Mouse (Mus musculus): ENCODE results near the gene Nos1. TPM values are rescaled to one million over a fixed set of nuclear protein-coding genes. Genes with fewer than 3 reads are reported as not detected.
"Not testable (repeated sequence)": the region's sequence is repeated elsewhere in the genome, so short reads cannot be mapped to it uniquely, and the experiment has no call there.

Gene Nos1
- polyA plus RNA-seq, 1 experiment from 2014 or later: 0.89 TPM

DNA sequence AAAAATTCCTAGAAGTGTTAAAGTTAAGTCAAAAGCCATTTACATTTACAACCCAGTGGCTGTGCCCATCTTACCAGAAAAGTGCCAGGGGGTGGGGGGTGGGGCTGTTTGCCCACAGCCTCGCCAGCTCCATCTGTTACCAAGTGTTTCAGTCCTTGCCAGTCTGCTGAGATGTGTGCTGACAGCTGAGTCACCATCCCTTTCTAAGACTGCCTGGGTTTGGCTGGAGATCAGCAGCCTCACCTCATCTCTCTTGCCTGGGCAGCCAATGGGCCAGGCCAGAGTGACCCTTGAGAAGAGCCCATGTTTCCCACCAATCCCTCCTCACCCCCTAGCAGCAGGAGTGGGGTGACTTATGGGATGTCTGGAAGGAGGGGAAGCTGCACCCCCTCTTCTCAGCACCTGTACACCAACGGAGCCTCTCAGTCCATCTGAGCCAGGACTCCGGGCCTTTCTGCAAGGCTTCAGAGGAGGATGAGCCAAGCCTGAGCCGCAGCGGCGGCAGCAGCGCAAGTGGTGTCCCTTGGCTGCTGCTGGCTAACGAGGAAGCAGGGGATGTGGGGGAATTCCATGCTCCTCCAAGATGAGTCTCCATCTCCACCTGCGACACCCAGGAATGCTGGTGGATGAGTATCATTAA, 100.2 kb downstream of the Nos1 start:
- Histone ChIP-seq H3K4me3 (ENCODE audit: low read length) (no peak overlapping the region), H3K27ac (ENCODE audit: low read length) (no peak overlapping the region), H3K4me2 (ENCODE audit: low read depth, low read length) (no peak overlapping the region), H3K36me3 (ENCODE audit: control insufficient read depth, insufficient read depth, low read length) (no peaks in the 10 kb centered on the region), H3K9me3 (ENCODE audit: control insufficient read depth, low read length) (no peaks in the 10 kb centered on the region), H3K4me1 (ENCODE audit: control insufficient read depth, insufficient read depth, low read length) (no peaks in the 10 kb centered on the region), H3K27me3 (replicated peaks; ENCODE audit: control insufficient read depth, insufficient read depth, low read length) (no peaks in the 10 kb centered on the region), H3K9ac (ENCODE audit: low read depth, low read length) (no peak overlapping the region)
- no peak for ATAC-seq
- 83% methylated on average over 9 of the region's 9 CpGs for WGBS

DNA sequence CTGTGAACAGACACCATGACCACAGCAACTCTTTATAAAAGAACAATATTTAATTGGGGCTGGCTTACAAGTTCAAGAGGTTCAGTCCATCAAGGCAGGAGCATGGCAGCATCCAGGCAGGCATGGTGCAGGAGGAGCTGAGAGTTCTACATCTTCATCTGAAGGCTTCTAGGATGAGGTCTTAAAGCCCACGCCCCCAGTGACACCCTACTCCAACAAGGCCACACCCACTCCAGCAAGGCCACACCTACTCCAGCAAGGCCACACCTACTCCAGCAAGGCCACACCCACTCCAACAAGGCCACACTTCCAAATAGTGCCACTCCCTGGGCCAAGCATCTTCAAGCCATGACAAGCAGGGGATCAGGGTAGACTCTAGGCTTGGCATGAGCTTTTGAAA, 101.6 kb downstream of the Nos1 start:
- not testable (repeated sequence) for ATAC-seq; H3K27me3 ChIP-seq (replicated peaks; ENCODE audit: control insufficient read depth, insufficient read depth, low read length); H3K36me3 ChIP-seq (ENCODE audit: control insufficient read depth, insufficient read depth, low read length); H3K4me3 ChIP-seq (ENCODE audit: low read length); H3K9ac ChIP-seq (ENCODE audit: low read depth, low read length); H3K4me2 ChIP-seq (ENCODE audit: low read depth, low read length); H3K9me3 ChIP-seq (ENCODE audit: control insufficient read depth, low read length); H3K27ac ChIP-seq (ENCODE audit: low read length); H3K4me1 ChIP-seq (ENCODE audit: control insufficient read depth, insufficient read depth, low read length)
- 72% methylated on average over 1 of the region's 1 CpGs for WGBS

DNA sequence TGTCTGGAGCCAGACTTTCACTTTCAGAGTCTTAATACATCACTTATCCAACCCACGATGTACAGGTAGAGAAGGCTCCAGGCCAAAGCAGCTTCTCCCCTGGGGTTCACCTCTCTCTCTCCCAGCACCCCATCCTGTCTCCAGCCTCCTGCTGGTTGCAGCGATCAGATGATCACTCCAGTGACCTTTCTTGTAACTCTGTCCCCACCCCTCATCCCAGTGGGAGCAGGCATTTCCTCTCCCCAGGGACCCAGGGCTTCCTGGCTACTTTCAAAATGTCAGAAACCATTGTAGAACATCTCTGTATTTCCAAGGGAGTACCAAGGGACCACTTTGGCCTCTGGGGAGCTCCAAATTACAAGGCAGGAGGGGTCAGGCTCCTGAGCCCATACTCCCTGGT, 104.2 kb downstream of the Nos1 start:
- H3K4me3 ChIP-seq (ENCODE audit: low read length): no peak overlapping the region
- H3K9me3 ChIP-seq (ENCODE audit: control insufficient read depth, low read length): no peaks in the 10 kb centered on the region
- no peaks in the 10 kb centered on the region for H3K36me3 ChIP-seq (ENCODE audit: control insufficient read depth, insufficient read depth, low read length)
- no peak overlapping the region for H3K4me2 ChIP-seq (ENCODE audit: low read depth, low read length)
- no peak for ATAC-seq
- H3K27me3 ChIP-seq (replicated peaks; ENCODE audit: control insufficient read depth, insufficient read depth, low read length): no peaks in the 10 kb centered on the region
- H3K9ac ChIP-seq (ENCODE audit: low read depth, low read length): no peak overlapping the region
- H3K27ac ChIP-seq (ENCODE audit: low read length): no peak overlapping the region
- H3K4me1 ChIP-seq (ENCODE audit: control insufficient read depth, insufficient read depth, low read length): no peaks in the 10 kb centered on the region
- 43% methylated on average over 2 of the region's 2 CpGs for WGBS

DNA sequence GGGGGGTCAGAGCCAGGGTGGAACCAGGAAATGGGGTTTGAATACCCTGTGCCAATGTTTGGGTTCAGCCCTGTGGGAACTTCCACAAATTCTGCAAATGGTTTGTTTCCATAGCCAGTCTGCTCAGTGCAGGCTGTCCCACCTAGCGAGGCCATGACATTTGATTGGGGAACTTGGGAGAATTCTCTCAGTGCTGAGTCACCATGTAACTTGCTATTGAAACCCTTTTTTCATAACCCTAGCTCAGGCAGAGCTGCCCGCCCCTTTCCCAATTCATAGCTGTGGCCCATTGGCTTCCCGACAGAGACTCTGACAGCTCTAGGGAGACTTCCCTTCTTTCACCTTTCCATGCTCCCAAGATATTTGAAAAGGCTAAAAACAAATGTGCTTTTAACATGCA, 107.3 kb downstream of the Nos1 start:
- no peak overlapping the region for H3K4me2 ChIP-seq (ENCODE audit: low read depth, low read length)
- no peaks in the 10 kb centered on the region for H3K9me3 ChIP-seq (ENCODE audit: control insufficient read depth, low read length)
- no peaks in the 10 kb centered on the region for H3K4me1 ChIP-seq (ENCODE audit: control insufficient read depth, insufficient read depth, low read length)
- H3K4me3 ChIP-seq (ENCODE audit: low read length): no peak overlapping the region
- no peaks in the 10 kb centered on the region for H3K27me3 ChIP-seq (replicated peaks; ENCODE audit: control insufficient read depth, insufficient read depth, low read length)
- no peak for ATAC-seq
- no peak overlapping the region for H3K27ac ChIP-seq (ENCODE audit: low read length)
- 75% methylated on average over 3 of the region's 3 CpGs for WGBS
- H3K9ac ChIP-seq (ENCODE audit: low read depth, low read length): no peak overlapping the region
- H3K36me3 ChIP-seq (ENCODE audit: control insufficient read depth, insufficient read depth, low read length): no peaks in the 10 kb centered on the region

DNA sequence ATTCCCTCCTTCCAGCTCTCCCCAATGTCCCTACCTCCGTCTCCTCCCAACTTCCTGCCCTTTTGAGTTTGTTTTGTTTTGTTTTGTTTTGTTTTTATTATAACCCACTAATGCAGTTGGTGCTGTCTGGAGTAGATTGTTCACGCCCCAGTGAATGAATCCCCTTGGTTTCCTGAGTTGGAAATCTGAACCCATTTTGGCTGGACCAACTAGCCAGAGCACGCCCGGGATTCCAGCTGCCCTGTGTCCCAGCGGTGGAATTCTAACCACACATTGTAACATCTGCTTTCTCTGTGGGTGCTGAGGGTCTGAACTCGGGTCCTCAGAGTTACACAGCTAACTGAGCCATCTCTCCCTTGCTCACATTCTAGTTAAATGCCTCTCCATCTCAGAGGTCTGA, 108.1 kb downstream of the Nos1 start:
- H3K4me1 ChIP-seq (ENCODE audit: control insufficient read depth, insufficient read depth, low read length): no peaks in the 10 kb centered on the region
- no peaks in the 10 kb centered on the region for H3K9me3 ChIP-seq (ENCODE audit: control insufficient read depth, low read length)
- no peak overlapping the region for H3K9ac ChIP-seq (ENCODE audit: low read depth, low read length)
- 59% methylated on average over 6 of the region's 6 CpGs for WGBS
- no peak overlapping the region for H3K4me2 ChIP-seq (ENCODE audit: low read depth, low read length)
- no peaks in the 10 kb centered on the region for H3K36me3 ChIP-seq (ENCODE audit: control insufficient read depth, insufficient read depth, low read length)
- H3K27ac ChIP-seq (ENCODE audit: low read length): no peak overlapping the region
- no peak overlapping the region for H3K4me3 ChIP-seq (ENCODE audit: low read length)
- H3K27me3 ChIP-seq (replicated peaks; ENCODE audit: control insufficient read depth, insufficient read depth, low read length): no peaks in the 10 kb centered on the region
- no peak for ATAC-seq

DNA sequence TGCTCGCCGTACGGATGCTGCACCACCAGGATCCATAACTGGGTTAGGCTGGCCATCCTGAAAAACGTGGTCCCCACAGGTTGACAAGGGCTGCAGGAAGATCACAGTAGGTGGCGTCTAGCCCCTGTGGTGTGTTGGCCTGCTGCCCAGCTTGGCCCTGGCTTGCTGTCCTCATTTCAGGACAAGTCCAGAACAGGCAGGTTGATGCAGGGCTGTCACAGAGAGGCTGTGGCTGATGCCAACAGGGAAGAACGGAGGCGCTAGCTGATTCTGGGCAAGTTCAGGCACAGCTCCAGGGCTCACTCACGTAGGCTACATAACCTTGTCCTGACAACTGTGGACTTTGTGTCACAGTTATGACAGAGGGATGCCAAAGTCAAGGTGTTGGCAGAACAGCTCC, 108.7 kb downstream of the Nos1 start:
- no peaks in the 10 kb centered on the region for H3K36me3 ChIP-seq (ENCODE audit: control insufficient read depth, insufficient read depth, low read length)
- H3K27ac ChIP-seq (ENCODE audit: low read length): no peak overlapping the region
- H3K4me3 ChIP-seq (ENCODE audit: low read length): no peak overlapping the region
- H3K27me3 ChIP-seq (replicated peaks; ENCODE audit: control insufficient read depth, insufficient read depth, low read length): no peaks in the 10 kb centered on the region
- WGBS: 71% methylated on average over 8 of the region's 8 CpGs
- H3K4me2 ChIP-seq (ENCODE audit: low read depth, low read length): no peak overlapping the region
- no peaks in the 10 kb centered on the region for H3K4me1 ChIP-seq (ENCODE audit: control insufficient read depth, insufficient read depth, low read length)
- no peak overlapping the region for H3K9ac ChIP-seq (ENCODE audit: low read depth, low read length)
- no peaks in the 10 kb centered on the region for H3K9me3 ChIP-seq (ENCODE audit: control insufficient read depth, low read length)
- no peak for ATAC-seq

DNA sequence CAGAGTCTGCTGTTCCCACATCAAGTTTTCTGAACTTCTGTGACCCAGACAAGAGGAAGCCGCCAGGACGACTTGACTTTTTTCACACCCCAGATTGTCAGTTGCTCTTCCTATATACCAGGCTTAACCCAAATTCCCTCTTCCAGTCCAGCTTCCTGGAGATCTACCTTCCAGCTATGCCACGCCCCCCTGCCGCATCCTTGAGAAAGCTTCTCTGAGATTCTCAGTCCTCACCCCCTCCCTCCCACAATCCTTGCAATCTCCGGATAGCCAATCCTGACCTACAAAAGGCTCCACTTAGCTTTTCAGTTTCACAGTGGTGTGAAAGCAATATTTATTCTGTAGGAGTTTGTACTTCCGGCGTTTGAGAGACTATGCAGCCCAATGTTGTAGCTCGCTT, 110.0 kb downstream of the Nos1 start:
- ATAC-seq: no peak
- Histone ChIP-seq H3K4me2 (ENCODE audit: low read depth, low read length) (no peak overlapping the region), H3K27me3 (replicated peaks; ENCODE audit: control insufficient read depth, insufficient read depth, low read length) (no peaks in the 10 kb centered on the region), H3K27ac (ENCODE audit: low read length) (no peak overlapping the region), H3K9me3 (ENCODE audit: control insufficient read depth, low read length) (no peaks in the 10 kb centered on the region), H3K9ac (ENCODE audit: low read depth, low read length) (no peak overlapping the region), H3K36me3 (ENCODE audit: control insufficient read depth, insufficient read depth, low read length) (no peaks in the 10 kb centered on the region), H3K4me1 (ENCODE audit: control insufficient read depth, insufficient read depth, low read length) (no peaks in the 10 kb centered on the region), H3K4me3 (ENCODE audit: low read length) (no peak overlapping the region)
- 58% methylated on average over 8 of the region's 8 CpGs for WGBS

DNA sequence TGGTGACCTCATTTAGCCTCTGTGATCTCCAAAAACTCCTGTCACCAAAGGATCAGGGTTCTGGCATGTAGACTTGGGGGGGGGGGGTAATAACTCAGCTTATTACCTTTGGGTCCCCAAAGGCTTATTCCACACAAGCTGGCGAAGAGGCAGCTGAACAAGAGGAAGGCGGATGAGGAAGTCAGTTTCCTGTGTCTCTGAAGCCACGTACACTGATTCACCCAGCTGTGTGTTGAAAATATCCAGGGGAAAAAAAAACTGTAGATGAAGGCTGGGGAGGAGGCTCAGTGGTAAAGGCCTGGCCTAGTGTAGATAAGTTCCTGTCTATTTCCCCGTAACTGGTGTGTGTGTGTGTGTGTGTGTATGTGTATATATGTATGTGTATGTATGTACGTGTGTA, 110.7 kb downstream of the Nos1 start:
- 70% methylated on average over 5 of the region's 5 CpGs for WGBS
- Histone ChIP-seq H3K4me2 (ENCODE audit: low read depth, low read length) (no peak overlapping the region), H3K27me3 (replicated peaks; ENCODE audit: control insufficient read depth, insufficient read depth, low read length) (no peaks in the 10 kb centered on the region), H3K27ac (ENCODE audit: low read length) (no peak overlapping the region), H3K36me3 (ENCODE audit: control insufficient read depth, insufficient read depth, low read length) (no peaks in the 10 kb centered on the region), H3K9ac (ENCODE audit: low read depth, low read length) (no peak overlapping the region), H3K4me3 (ENCODE audit: low read length) (no peak overlapping the region), H3K9me3 (ENCODE audit: control insufficient read depth, low read length) (no peaks in the 10 kb centered on the region), H3K4me1 (ENCODE audit: control insufficient read depth, insufficient read depth, low read length) (no peaks in the 10 kb centered on the region)
- ATAC-seq: no peak

DNA sequence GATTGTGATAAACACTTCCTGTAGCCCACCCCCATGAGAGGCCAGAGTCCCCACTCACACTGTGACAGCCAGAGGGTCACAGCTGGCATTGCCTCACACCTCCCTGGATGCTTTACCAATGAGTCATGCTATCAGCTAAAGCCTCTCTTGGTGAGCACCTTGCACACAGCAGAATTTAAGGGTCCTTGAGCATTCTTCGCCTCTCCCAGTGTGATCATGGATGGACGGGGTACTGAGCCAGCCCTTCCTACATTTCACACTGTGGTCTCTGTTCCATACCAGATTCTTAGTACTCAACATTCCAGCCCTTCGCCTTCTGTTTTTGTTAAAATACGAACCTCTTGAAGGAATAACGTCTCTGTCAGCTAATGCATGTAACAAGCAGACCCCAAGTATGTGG, 113.2 kb downstream of the Nos1 start:
- H3K9ac ChIP-seq (ENCODE audit: low read depth, low read length): no peak overlapping the region
- WGBS: 86% methylated on average over 5 of the region's 5 CpGs
- no peaks in the 10 kb centered on the region for H3K9me3 ChIP-seq (ENCODE audit: control insufficient read depth, low read length)
- H3K4me1 ChIP-seq (ENCODE audit: control insufficient read depth, insufficient read depth, low read length): peaks cover 11% of the 10 kb centered on the region; the same call in 1 of the 2 replicates
- no peaks in the 10 kb centered on the region for H3K36me3 ChIP-seq (ENCODE audit: control insufficient read depth, insufficient read depth, low read length)
- H3K4me2 ChIP-seq (ENCODE audit: low read depth, low read length): no peak overlapping the region
- no peak overlapping the region for H3K4me3 ChIP-seq (ENCODE audit: low read length)
- no peak for ATAC-seq
- no peaks in the 10 kb centered on the region for H3K27me3 ChIP-seq (replicated peaks; ENCODE audit: control insufficient read depth, insufficient read depth, low read length)
- H3K27ac ChIP-seq (ENCODE audit: low read length): no peak overlapping the region

All from intestine, embryonic 16.5 days (tissue).